Mouse (Mus musculus) T-helper 1 cell (primary cell): ENCODE data around the gene Gpn1.
"Not testable (repeated sequence)": the region's sequence is repeated elsewhere in the genome, so short reads cannot be mapped to it uniquely, and the experiment has no call there.

ENCODE experiments used
- in situ Hi-C: fragments of 300-600 bp; cut with MboI, MseI; formaldehyde crosslinking; loops from one replicate; pipeline ENCODE4 v1.15.1; 2025; ENCODE audit warnings: high pct_unique_total_duplicates

Gpn1 gene

GRCm38 (mm10) chr5:31494513-31495297 is at the start of gene Gpn1:
TSS of gene Gpn1 (plus strand) at chr5:31494741.
- in situ Hi-C loops: no loop called here

DNA sequence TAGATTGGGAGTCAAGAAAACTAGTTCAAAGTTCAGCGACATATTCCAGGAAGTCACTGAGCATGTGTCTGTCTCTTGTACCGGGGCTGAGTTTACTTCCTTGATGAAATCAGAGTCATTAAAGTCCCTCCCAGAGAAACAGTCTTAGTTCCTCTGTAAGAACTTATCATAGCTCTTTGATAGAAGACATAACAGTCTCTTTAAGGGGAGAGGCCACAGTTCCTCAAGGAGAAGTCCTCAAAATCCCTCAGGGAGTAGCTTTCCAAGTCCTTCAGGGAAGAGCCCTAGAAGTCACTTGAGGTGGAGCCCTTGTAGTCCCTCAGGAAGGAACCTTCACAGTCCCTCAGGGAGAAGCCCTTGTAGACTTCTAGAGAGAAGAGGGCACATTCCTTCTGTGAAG is 43.2 kb upstream of the Gpn1 start:
- in situ Hi-C loops: no loop called here

DNA sequence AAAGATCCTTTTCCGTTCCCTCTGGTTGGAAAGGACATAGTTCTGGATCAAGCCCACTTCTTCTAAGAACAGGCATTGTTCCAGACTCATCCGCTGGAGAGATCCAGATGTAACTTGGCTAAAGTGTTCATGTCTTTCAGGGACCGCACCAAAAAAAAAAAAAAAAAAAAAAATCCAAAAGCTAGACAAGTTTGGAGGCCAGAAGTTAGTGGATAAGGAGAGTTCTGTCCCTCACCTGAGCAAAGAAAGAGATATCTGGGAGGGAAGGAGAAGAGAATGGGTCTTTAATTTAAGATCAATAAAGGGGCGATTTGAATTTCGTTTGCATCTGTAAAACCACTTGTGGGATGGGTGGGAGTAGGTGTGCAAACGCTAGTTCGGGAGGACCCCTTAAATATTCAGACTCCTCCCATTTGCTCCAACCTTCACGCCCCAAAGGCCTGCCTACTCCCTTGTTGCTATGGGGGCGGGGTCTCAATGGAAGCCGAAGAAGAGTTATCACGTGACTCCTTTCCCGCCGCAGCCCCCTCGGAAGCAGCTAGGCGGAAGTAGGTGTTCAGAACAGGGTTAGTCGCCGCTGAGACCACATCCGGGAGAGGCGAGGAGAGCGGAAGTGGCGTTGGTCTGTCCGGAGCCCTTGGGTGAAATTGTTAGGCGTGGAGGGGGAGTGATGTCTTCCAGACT is 42.5 kb upstream of the Gpn1 start, which contains the start of gene Zfp512:
Gene Zfp512, plus strand, starts transcription at position 554 of the 684 bp plus-strand sequence.
- in situ Hi-C loops: no loop called here

- in situ Hi-C loops: no loop called here
These were observed 42.0 kb upstream of the Gpn1 start for GRCm38 (mm10) chr5:31452562-31452878.

DNA sequence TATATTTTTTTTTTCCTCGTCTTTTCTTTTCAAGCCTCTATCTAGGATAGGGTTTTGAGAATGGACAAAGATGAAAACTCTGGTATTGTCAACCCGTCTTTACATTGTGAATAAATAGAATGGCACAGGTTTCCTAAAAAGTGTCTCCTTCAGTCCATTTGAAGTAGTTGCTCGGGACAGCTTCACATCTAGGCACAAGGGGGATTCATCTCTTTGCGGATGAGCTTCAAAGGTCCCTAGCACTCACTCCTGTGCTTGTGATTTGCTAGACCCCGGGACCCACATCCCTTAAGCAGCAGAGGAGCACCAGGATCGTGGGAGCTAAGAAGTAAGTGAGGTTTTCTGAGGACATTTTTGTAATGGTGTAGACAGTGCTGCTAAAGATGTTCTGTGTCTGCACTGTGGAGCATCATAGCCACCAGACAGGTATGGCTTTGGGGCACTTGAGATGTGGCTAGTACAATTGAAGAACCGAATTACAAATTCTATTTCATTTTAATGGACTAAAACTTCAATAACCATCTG is 41.6 kb upstream of the Gpn1 start:
- in situ Hi-C loops: no loop called here

- in situ Hi-C loops: no loop called here
These were observed 26.7 kb upstream of the Gpn1 start for GRCm38 (mm10) chr5:31467798-31468197.

- in situ Hi-C loops: no loop called here
These were observed 24.8 kb upstream of the Gpn1 start for GRCm38 (mm10) chr5:31469711-31470110.

DNA sequence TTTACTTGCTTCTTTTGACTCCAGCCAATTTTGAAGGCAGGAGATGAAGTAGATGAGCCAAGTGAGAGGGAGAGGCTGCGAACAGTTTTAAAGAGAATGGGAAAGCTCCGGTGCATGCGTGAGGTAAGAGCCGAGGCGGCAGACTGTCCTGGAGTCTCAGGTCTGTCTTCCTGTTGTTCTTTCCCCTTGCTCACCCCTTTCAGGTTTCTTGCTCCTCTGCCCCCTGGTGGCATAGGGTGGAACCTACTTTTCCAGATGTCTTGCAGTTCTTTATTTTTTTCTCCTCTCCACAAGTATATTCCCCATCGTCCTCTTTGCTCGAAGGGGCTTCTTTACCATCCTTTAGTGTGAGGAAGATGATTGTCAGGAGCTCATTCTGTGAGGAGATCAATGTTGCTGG is 24.2 kb upstream of the Gpn1 start:
- in situ Hi-C loops: no loop called here

GRCm38 (mm10) chr5:31480536-31480935 is 14.0 kb upstream of the Gpn1 start:
- in situ Hi-C loops: no loop called here

DNA sequence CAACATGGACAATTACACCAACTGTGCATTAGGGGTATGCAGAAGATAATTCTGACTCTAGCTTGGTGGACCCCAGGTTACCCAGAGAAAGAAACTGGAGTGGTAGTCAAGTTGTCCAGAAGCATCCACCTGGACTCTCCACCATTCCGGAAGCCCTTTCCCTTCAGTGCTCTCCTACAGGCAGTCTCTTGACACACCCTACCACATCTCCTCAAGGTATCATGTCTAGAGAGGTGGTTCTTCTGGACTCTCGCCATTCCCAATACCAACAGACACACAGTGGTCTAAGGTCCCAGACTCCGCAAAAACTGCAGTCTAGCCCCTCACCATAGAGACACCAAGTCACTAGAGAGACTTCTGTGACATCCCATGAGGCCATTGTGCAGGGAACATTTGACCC is 9.1 kb upstream of the Gpn1 start, which contains the start of gene 4930548H24Rik:
Gene 4930548H24Rik, plus strand, starts transcription at position 301 of the 400 bp plus-strand sequence.
- in situ Hi-C loops: no loop called here

DNA sequence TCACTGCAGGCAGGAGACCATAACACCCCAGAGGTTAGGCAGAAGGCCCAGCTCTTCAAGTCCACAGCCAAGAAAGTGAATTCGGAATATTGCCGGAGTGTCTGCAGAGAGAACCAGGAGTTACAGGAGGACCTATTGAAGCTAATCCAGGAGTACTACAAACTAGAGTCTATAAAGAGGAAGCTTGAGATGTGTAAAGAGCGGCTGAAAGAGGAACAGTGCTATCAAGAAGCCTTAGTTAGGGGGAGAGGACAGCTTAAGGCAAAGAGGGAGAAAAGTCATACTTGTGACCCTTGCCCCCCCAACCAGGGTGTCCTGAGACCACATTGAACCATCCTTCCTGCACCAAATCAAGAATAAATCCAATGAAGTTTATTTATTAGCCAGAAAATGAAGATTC is 6.7 kb upstream of the Gpn1 start:
- in situ Hi-C loops: no loop called here

DNA sequence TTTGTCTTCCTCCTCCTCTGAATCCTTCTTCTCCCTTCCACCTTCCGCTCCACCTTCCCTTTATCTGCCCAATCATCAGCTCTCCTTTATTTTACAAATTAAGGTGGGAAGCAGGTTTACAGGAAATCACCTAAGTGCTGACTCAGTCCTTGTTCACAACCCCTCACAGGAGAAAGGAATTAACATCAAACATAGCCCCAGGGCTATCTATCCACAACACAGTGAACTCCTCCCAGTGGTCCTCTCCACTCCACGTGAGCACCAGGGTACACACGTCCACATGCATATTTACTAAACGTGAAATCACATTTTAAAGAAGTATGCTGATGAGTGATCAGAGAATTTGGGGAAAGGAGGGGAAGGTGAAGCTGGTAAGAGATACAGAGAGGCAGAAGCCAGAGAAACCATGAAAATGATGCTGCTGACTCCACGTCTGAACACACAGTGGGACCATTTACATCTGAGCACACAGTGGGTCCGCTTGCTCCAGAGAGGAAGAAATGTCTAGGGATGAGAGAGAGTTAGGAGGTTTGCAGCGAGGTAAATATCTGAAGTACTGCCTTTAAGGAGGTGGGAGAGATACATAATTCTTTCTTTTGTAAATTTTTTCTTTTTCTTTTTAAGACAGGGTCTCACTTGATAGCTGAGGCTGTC is 5.3 kb upstream of the Gpn1 start:
- in situ Hi-C loops: no loop called here

- in situ Hi-C loops: no loop called here
These were observed 2.5 kb upstream of the Gpn1 start for GRCm38 (mm10) chr5:31492031-31492430.

- in situ Hi-C loops: no loop called here
These were observed 10.3 kb downstream of the Gpn1 start for GRCm38 (mm10) chr5:31504843-31505242.

DNA sequence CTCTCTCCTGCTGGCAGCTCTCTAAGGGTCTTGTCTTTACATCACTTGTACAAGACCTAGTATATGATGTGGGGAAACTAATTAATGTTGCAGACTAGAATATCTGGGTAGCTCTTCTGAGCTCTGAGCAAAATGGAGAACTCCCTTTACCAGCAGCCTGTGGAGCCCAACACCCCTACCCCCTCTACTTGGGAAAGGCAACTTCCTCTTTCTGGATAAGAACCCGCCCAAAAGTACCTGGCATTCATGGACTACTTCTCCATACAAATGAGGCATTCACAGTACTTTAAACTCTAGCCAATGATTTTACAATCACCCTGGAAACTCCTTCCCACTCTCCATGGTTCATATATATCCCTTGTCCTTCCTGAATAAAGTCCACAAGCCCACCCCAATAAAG is 17.9 kb downstream of the Gpn1 start:
- in situ Hi-C loops: no loop called here

DNA sequence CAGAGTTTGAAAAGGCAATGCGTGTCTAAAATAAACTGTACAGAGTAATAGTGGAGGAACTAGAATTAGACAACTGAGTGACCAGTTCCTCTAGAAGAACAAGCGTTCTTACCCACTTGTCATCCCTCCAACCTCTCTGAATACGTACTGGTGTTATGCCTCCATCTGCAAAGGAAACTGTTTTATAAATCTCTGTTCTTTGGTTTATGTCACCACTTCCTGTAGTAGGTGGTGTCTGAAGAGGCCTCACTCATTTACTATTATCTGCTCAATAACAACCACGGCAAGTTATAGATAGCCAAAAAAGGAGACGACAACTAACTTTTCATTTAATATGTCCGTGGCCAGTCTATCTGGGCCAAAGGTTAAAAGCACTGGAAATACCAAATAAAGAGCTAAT is 26.0 kb downstream of the Gpn1 start:
- in situ Hi-C loops: no loop called here

DNA sequence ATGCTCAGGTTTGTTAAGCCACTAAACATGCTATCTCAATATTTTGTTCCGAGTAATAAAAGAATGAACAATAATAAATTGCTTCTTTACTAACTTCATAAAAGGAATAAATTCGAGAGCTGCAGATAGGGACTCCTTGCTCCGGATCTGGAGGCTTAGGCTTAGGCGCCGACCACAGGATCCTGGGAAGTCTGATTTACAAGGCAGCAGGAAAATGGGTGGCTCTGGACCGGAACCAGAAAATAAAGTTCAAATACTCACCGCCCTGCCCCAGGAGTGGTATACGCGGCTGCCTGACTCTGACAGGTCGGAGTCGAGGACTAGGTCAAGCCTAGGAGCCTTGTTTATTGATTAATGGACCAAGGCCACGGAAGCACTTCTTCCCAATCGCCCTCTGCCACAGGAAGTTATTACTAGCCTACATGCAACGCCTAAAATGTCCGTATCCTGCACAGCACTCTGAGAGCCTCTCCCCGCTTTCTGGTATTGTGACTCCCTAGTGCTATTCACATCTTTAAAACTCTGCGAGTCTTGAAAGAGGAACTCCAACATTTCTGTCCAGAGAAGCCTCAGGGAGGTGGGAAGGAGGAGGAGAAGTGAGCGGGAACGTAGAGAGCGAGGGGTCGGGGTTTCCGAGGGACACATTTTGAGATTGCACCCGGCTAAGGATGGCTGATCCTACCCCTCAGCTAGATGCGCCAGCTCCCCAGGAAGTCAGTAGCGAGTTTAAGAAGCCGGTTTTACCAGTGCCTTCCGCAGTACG is 32.0 kb downstream of the Gpn1 start, which contains the start of gene Slc4a1ap:
Gene Slc4a1ap, plus strand, starts transcription at position 642 of the 763 bp plus-strand sequence.
- in situ Hi-C loops: no loop called here

DNA sequence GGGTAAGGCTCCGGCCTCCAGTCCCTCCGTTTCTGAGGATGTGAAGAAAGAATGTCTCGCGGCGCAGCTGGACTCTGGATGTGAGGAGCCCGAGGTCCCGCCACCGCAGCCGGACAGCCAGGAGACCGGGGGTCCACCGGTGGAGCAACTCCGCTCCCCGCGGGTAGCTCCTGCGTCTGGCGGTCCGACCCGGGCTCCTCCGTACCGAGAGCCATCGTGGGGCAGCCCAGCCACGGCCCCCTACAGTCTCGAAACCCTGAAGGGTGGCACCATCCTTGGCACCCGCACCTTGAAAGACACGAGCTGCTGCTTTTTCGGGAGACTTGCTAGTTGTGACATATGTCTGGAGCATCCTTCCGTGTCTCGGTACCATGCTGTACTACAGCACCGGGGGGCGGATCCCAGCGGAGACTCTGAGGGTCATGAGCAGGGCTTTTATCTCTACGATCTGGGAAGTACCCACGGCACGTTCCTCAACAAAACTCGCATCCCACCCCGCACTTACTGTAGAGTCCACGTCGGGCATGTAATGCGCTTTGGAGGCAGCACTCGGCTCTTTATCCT is 32.7 kb downstream of the Gpn1 start:
- in situ Hi-C loops: no loop called here

- in situ Hi-C loops: not testable (repeated sequence)
These were observed 33.2 kb downstream of the Gpn1 start, which contains the start of gene Supt7l for GRCm38 (mm10) chr5:31527707-31528106. TSS of gene Supt7l (minus strand) at chr5:31527807.

GRCm38 (mm10) chr5:31528560-31528959 is 34.0 kb downstream of the Gpn1 start:
- in situ Hi-C loops: no loop called here

DNA sequence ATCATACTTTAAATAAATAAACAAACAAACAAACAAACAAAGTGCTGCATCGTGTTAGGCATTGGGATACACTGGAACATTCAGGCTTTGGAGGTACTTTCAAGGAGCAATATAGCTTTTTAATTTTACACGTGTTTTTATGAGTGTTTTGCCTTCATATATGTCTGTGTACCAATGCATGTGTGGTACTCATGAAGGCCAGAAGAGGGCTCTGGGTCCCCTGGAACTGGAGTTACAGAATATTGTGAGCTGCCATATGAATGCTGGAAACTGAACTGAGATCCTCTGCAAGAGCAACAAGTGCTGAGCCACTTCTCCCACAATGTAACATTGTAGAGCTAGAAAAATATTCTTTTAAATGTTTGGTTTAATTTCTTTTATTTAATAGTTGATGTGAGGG is 40.7 kb downstream of the Gpn1 start:
- in situ Hi-C loops: no loop called here
